Comparison of ENCODE assay signal across 8 mouse cellular contexts in the genomic region with DNA sequence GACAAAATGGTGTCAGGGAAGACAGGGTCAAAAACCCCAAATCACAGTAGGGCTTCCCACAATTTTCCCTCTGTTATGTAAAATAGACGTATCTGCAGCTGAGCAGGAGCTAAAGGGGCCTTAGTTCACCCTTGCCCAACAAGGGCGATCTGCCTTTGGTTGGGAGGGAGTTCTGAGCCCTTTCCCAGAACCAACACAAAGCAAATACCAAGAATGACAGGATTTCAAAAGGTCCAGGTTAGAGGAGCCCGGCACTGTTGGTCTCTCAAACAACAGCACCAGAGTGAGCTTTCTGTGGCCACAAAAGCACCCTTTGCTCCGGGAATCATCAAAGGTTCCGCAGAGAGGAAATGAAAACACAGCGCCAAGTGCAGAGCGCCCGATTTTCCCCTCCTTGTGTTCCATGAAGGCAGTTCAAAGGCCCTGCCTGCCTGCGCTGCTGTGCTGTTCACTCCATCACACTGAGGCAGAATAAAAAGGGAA. TPM values are rescaled to one million over a fixed set of nuclear protein-coding genes. Genes with fewer than 3 reads are reported as not detected.
DNase-seq lines count a peak whose midpoint lies in the region; ATAC-seq lines count a peak whose summit lies in the region.

No protein-coding gene starts in this region.

- intact Hi-C loops in gastrocnemius, postnatal 14 days (cut with DNase I; ENCODE audit: low total_unique reads) = no loop called here

- no peak overlapping the region for H3K9ac ChIP-seq in heart, embryonic 12.5 days
- peak overlapping the region; percentile 38 for H3K9ac ChIP-seq in midbrain, embryonic 11.5 days (ENCODE audit: low read length)

- ATAC-seq in heart, embryonic 12.5 days (ENCODE audit: insufficient number of reproducible peaks, low FRiP score) = no peak
- peak; percentile 90 for ATAC-seq in midbrain, embryonic 11.5 days (ENCODE audit: low FRiP score)

- H3K4me2 ChIP-seq in heart, embryonic 12.5 days = no peak overlapping the region
- peak overlapping the region; percentile 23; the same call in 1 of the 2 replicates for H3K4me2 ChIP-seq in midbrain, embryonic 11.5 days

- H3K27ac ChIP-seq in heart, embryonic 12.5 days (ENCODE audit: poor library complexity, severe bottlenecking) = no peak overlapping the region
- peak overlapping the region; percentile 80 for H3K27ac ChIP-seq in hindbrain, embryonic 10.5 days
- peak overlapping the region; percentile 90 for H3K27ac ChIP-seq in midbrain, embryonic 11.5 days (ENCODE audit: low read depth, low read length)

- 34% methylated on average over 9 of the region's 9 CpGs for WGBS in heart, embryonic 12.5 days
- 6% methylated on average over 9 of the region's 9 CpGs for WGBS in hindbrain, embryonic 10.5 days
- 5% methylated on average over 9 of the region's 9 CpGs for WGBS in midbrain, embryonic 11.5 days

- no peaks in the 10 kb centered on the region for H3K9me3 ChIP-seq in heart, embryonic 12.5 days (replicated peaks)
- H3K9me3 ChIP-seq in hindbrain, embryonic 10.5 days = no peaks in the 10 kb centered on the region
- no peaks in the 10 kb centered on the region for H3K9me3 ChIP-seq in midbrain, embryonic 11.5 days (ENCODE audit: control insufficient read depth, low read length)

- peak; percentile 77 for DNase-seq in heart, adult 11 months
- DNase-seq in Muller cell, postnatal 12 days (ENCODE audit: inconsistent ontology term) = peak; percentile 49
- DNase-seq in hindbrain, embryonic 10.5 days (ENCODE audit: low spot score) = peak; percentile 80
- peak; percentile 95 for DNase-seq in midbrain, embryonic 11.5 days (ENCODE audit: low spot score, missing footprints)
- DNase-seq in urinary bladder, postnatal 4 days (ENCODE audit: low spot score in 2 of 2) = no peak
- DNase-seq in gastrocnemius, postnatal 14 days = no peak
- DNase-seq in ovary, postnatal 14 days (ENCODE audit: low spot score) = no peak

- no peak overlapping the region for H3K4me3 ChIP-seq in heart, embryonic 12.5 days
- no peak overlapping the region for H3K4me3 ChIP-seq in hindbrain, embryonic 10.5 days
- H3K4me3 ChIP-seq in midbrain, embryonic 11.5 days (ENCODE audit: low read depth, low read length) = no peak overlapping the region

- no peaks in the 10 kb centered on the region for H3K27me3 ChIP-seq in heart, embryonic 12.5 days (replicated peaks)
- no peaks in the 10 kb centered on the region for H3K27me3 ChIP-seq in hindbrain, embryonic 10.5 days (ENCODE audit: insufficient read depth, poor library complexity, severe bottlenecking)
- no peaks in the 10 kb centered on the region for H3K27me3 ChIP-seq in midbrain, embryonic 11.5 days (ENCODE audit: control insufficient read depth, insufficient read depth, low read length)

- H3K36me3 ChIP-seq in heart, embryonic 12.5 days = no peaks in the 10 kb centered on the region
- H3K36me3 ChIP-seq in hindbrain, embryonic 10.5 days = peaks cover 9% of the 10 kb centered on the region
- no peaks in the 10 kb centered on the region for H3K36me3 ChIP-seq in midbrain, embryonic 11.5 days (ENCODE audit: control insufficient read depth, insufficient read depth, low read length)

- H3K4me1 ChIP-seq in heart, embryonic 12.5 days (replicated peaks) = peaks cover 22% of the 10 kb centered on the region
- peaks cover 49% of the 10 kb centered on the region for H3K4me1 ChIP-seq in hindbrain, embryonic 10.5 days (replicated peaks)
- peaks cover 35% of the 10 kb centered on the region for H3K4me1 ChIP-seq in midbrain, embryonic 11.5 days (ENCODE audit: control insufficient read depth, insufficient read depth, low read length)

RNA-seq across cellular contexts. Expression of gene Slc22a23, which starts 57.3 kb away (rescaled TPM):
- polyA plus RNA-seq in heart, embryonic 12.5 days (2016; fragmentation: Nextera tagmentation; extraction: Ambion mirVana) = 10.0 and 11.0 TPM in 2 replicates
- 7.3 and 8.4 TPM in 2 replicates for polyA plus RNA-seq in hindbrain, embryonic 10.5 days (2016; fragmentation: Nextera tagmentation; extraction: Ambion mirVana)
- polyA plus RNA-seq in midbrain, embryonic 11.5 days (2014; fragmentation: Nextera tagmentation; extraction: Ambion mirVana) = 14.0 and 18.5 TPM in 2 replicates
- 1 to 10 TPM; 7.8 to 9.9 TPM for total RNA-seq in gastrocnemius, postnatal 14 days (2021)

Comparison
In these comparisons a context has a peak if more than half of its experiments do, and no peak if none do; other contexts are left out.
1. DNase-seq: peak in heart, adult 11 months (single experiment), Muller cell, postnatal 12 days (single experiment), hindbrain, embryonic 10.5 days (single experiment) and midbrain, embryonic 11.5 days (single experiment); none in urinary bladder, postnatal 4 days (0 of 2), gastrocnemius, postnatal 14 days (single experiment) and ovary, postnatal 14 days (single experiment).